Mouse (Mus musculus): Measurements from ENCODE around the gene Slc6a21. TPM values are rescaled to one million over a fixed set of nuclear protein-coding genes. Genes with fewer than 3 reads are reported as not detected.

The Slc6a21 gene
- total RNA-seq (2014; fragmentation: Nextera tagmentation): not detected in 2 replicates
- total RNA-seq (2017): 0.23 and 0.38 TPM in 2 replicates
- polyA plus RNA-seq (2012): not detected in 2 replicates

DNA sequence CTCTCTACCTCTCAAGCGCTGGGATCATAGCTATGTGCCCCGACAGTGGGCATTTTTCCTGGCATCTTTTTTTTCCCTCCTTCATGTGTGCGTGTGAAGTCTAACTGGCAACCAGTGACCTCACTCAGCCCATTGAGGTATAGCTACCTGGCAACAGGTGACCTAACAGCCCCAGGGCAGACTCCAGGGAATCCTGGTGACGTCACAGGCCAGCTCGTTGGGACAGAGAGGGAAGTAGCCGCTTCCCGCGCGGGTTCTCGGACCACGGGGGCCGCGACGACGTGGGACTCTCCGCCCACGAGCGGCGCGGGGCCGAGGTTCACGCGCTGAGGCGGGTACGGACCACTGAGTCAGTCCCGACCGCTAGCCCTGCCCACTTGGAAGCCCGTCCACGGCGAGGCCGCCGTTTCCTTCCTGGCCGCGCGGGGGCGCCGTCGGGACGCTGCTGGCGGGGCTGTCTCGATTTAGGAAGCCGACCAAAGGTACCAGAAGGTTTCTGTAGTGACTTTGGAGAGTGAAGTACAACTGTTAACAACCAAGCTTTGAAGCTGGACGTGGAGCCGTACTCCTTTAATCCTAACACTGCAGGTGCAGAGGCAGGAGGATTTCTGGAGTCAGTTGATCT lies at the start of gene Slc6a21:
Gene Slc6a21 (plus strand): TSS at position 378 of the 625 bp plus-strand sequence.
- H3K4me1 ChIP-seq (ENCODE audit: insufficient read depth, low read depth, low read length): peaks cover 5% of the 10 kb centered on the region; the same call in 1 of the 2 replicates
- no peak for TF ChIP-seq GATA1 (IDR thresholded peaks at IDR 0.05; ENCODE audit: borderline replicate concordance, low read length)
- peak; percentile 42; the same call in 1 of the 2 replicates for TF ChIP-seq CTCF (IDR thresholded peaks at IDR 0.05; ENCODE audit: low read depth, low read length)
- peak; percentile 27 for DNase-seq (ENCODE audit: low spot score)
- peaks cover 22% of the 10 kb centered on the region for H3K27me3 ChIP-seq (ENCODE audit: insufficient read depth, low read length)
- no peaks in the 10 kb centered on the region for H3K36me3 ChIP-seq (replicated peaks)
- no peak within 1 kb of the TSS for H3K4me3 ChIP-seq (ENCODE audit: low read depth, low read length)
- H3K9me3 ChIP-seq (replicated peaks): no peaks in the 10 kb centered on the region
- ATAC-seq (ENCODE audit: extremely low read depth, insufficient number of reproducible peaks, low FRiP score, poor library complexity, severe bottlenecking): no peak

DNA sequence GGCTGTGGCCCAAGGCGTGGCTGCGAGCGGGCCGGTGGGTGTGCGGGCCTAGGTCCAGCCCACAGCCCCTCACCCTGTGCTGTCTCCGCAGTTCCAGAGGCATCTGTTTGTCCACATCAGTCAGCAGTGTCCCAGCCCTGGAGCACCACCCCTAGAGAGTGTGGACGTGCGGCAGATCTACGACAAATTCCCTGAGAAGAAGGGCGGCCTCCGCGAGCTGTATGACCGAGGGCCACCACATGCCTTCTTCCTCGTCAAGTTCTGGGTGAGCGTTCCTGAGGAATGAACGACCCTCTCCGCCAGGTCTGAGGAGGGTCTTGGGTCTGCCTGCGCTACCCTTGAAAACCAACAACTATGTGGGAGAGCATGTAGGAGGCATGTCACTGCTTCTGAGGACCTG lies 48.8 kb upstream of the Slc6a21 start:
- DNase-seq (ENCODE audit: low spot score): no peak
- Histone ChIP-seq H3K36me3 (replicated peaks) (peaks cover 21% of the 10 kb centered on the region), H3K9me3 (replicated peaks) (no peaks in the 10 kb centered on the region), H3K4me1 (ENCODE audit: insufficient read depth, low read depth, low read length) (peaks cover 6% of the 10 kb centered on the region), H3K4me3 (ENCODE audit: low read depth, low read length) (no peak overlapping the region), H3K27me3 (ENCODE audit: insufficient read depth, low read length) (peaks cover 44% of the 10 kb centered on the region)
- TF ChIP-seq CTCF (IDR thresholded peaks at IDR 0.05; ENCODE audit: low read depth, low read length) (no peak), GATA1 (IDR thresholded peaks at IDR 0.05; ENCODE audit: borderline replicate concordance, low read length) (no peak), GATA2 (IDR thresholded peaks at IDR 0.05; ENCODE audit: borderline replicate concordance, low read depth, low read length) (no peak), POLR2AphosphoS5 (IDR thresholded peaks at IDR 0.05; ENCODE audit: insufficient replicate concordance, low read depth, low read length) (no peak), TAL1 (conservative IDR thresholded peaks at IDR 0.05; ENCODE audit: low read depth, low read length) (no peak)
- no peak for ATAC-seq (ENCODE audit: extremely low read depth, insufficient number of reproducible peaks, low FRiP score, poor library complexity, severe bottlenecking)

- Histone ChIP-seq H3K4me1 (ENCODE audit: insufficient read depth, low read depth, low read length) (peaks cover 8% of the 10 kb centered on the region), H3K4me3 (ENCODE audit: low read depth, low read length) (no peak overlapping the region), H3K9me3 (replicated peaks) (no peaks in the 10 kb centered on the region), H3K27me3 (ENCODE audit: insufficient read depth, low read length) (peaks cover 41% of the 10 kb centered on the region), H3K36me3 (replicated peaks) (peaks cover 26% of the 10 kb centered on the region)
- TF ChIP-seq GATA2 (IDR thresholded peaks at IDR 0.05; ENCODE audit: borderline replicate concordance, low read depth, low read length) (no peak), TAL1 (conservative IDR thresholded peaks at IDR 0.05; ENCODE audit: low read depth, low read length) (no peak), CTCF (IDR thresholded peaks at IDR 0.05; ENCODE audit: low read depth, low read length) (no peak), POLR2AphosphoS5 (IDR thresholded peaks at IDR 0.05; ENCODE audit: insufficient replicate concordance, low read depth, low read length) (no peak)
- DNase-seq (ENCODE audit: low spot score) (no peak), ATAC-seq (ENCODE audit: extremely low read depth, insufficient number of reproducible peaks, low FRiP score, poor library complexity, severe bottlenecking) (no peak)
Observed at GRCm38 (mm10) chr7:45229046-45229445, 48.3 kb upstream of the Slc6a21 start.

DNA sequence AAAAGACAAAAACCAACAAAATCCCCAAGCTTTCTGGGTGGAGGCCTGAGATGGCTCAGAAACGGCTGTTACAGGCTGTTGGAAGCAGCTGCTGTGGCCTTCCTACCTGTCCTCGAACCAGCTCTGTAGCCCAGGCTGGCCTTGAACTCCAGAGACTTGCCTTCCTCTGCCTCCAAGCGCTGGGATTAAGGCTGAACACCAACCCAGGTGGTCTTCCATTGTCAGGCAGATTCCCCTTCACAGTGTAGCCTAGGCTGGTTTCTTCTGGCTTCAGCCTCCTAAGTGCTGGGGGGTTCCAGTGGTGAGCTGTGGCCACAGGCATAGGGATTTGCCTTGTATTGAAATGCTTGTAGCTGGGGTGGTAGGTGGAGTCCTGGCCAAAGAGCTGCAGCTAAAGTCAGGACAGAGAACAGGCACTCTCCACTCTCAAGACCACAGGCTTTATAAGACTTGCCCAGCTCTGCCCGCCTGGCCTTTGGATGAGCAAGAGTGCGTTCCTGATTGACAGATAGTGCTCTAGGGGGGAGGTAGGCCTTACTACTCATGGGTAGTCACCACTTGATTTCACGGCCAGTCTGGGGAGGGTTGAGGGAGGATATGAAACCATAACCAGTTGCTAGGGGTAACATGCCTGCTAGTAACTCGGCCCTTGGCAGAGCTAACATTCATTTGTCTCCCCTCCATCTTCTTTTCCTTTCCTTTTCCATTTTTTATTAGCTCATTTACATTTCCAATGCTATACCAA lies 47.7 kb upstream of the Slc6a21 start:
- Histone ChIP-seq H3K36me3 (replicated peaks) (peaks cover 32% of the 10 kb centered on the region), H3K4me3 (ENCODE audit: low read depth, low read length) (no peak overlapping the region), H3K9me3 (replicated peaks) (no peaks in the 10 kb centered on the region), H3K27me3 (ENCODE audit: insufficient read depth, low read length) (peaks cover 38% of the 10 kb centered on the region), H3K4me1 (ENCODE audit: insufficient read depth, low read depth, low read length) (peaks cover 9% of the 10 kb centered on the region)
- no peak for DNase-seq (ENCODE audit: low spot score)
- TF ChIP-seq TAL1 (conservative IDR thresholded peaks at IDR 0.05; ENCODE audit: low read depth, low read length) (no peak), GATA2 (IDR thresholded peaks at IDR 0.05; ENCODE audit: borderline replicate concordance, low read depth, low read length) (no peak), CTCF (IDR thresholded peaks at IDR 0.05; ENCODE audit: low read depth, low read length) (no peak), GATA1 (IDR thresholded peaks at IDR 0.05; ENCODE audit: borderline replicate concordance, low read length) (no peak), POLR2AphosphoS5 (IDR thresholded peaks at IDR 0.05; ENCODE audit: insufficient replicate concordance, low read depth, low read length) (no peak)
- ATAC-seq (ENCODE audit: extremely low read depth, insufficient number of reproducible peaks, low FRiP score, poor library complexity, severe bottlenecking): no peak

GRCm38 (mm10) chr7:45231192-45231591 lies 46.1 kb upstream of the Slc6a21 start:
- Histone ChIP-seq H3K27me3 (ENCODE audit: insufficient read depth, low read length) (peaks cover 26% of the 10 kb centered on the region), H3K36me3 (replicated peaks) (peaks cover 48% of the 10 kb centered on the region), H3K4me3 (ENCODE audit: low read depth, low read length) (no peak overlapping the region), H3K4me1 (ENCODE audit: insufficient read depth, low read depth, low read length) (peaks cover 21% of the 10 kb centered on the region), H3K9me3 (replicated peaks) (no peaks in the 10 kb centered on the region)
- no peak for DNase-seq (ENCODE audit: low spot score)
- ATAC-seq (ENCODE audit: extremely low read depth, insufficient number of reproducible peaks, low FRiP score, poor library complexity, severe bottlenecking): no peak
- TF ChIP-seq GATA1 (IDR thresholded peaks at IDR 0.05; ENCODE audit: borderline replicate concordance, low read length) (no peak), GATA2 (IDR thresholded peaks at IDR 0.05; ENCODE audit: borderline replicate concordance, low read depth, low read length) (no peak), POLR2AphosphoS5 (IDR thresholded peaks at IDR 0.05; ENCODE audit: insufficient replicate concordance, low read depth, low read length) (no peak), CTCF (IDR thresholded peaks at IDR 0.05; ENCODE audit: low read depth, low read length) (no peak), TAL1 (conservative IDR thresholded peaks at IDR 0.05; ENCODE audit: low read depth, low read length) (no peak)

- Histone ChIP-seq H3K4me3 (ENCODE audit: low read depth, low read length) (no peak overlapping the region), H3K4me1 (ENCODE audit: insufficient read depth, low read depth, low read length) (peaks cover 27% of the 10 kb centered on the region), H3K36me3 (replicated peaks) (peaks cover 55% of the 10 kb centered on the region), H3K9me3 (replicated peaks) (no peaks in the 10 kb centered on the region), H3K27me3 (ENCODE audit: insufficient read depth, low read length) (peaks cover 18% of the 10 kb centered on the region)
- DNase-seq (ENCODE audit: low spot score): no peak
- ATAC-seq (ENCODE audit: extremely low read depth, insufficient number of reproducible peaks, low FRiP score, poor library complexity, severe bottlenecking): no peak
- TF ChIP-seq CTCF (IDR thresholded peaks at IDR 0.05; ENCODE audit: low read depth, low read length) (no peak), POLR2AphosphoS5 (IDR thresholded peaks at IDR 0.05; ENCODE audit: insufficient replicate concordance, low read depth, low read length) (no peak)
Observed at GRCm38 (mm10) chr7:45231941-45232340, 45.4 kb upstream of the Slc6a21 start.
